Mouse (Mus musculus) left cerebral cortex, postnatal 25 days (tissue): ENCODE results near the gene Ptbp1. TPM values are rescaled to one million over a fixed set of nuclear protein-coding genes. Genes with fewer than 3 reads are reported as not detected.

Source experiments
- DNase-seq, 2 experiments: peaks; one replicate each; pipeline ENCODE4 v3.0.0; 2022; ENCODE audit warnings: low spot score in 2 of 2, mixed read lengths in 1 of 2
- intact Hi-C: fragments of 180-260 bp; cut with DNase I; formaldehyde crosslinking; loops from one replicate; pipeline ENCODE4 v1.15.1; 2025
- total RNA-seq, 2 experiments: library from RNA; stranded (reverse); gene quantifications; 2 replicates each; pipeline ENCODE4 v1.2.3; 2021

Gene Ptbp1
- total RNA-seq: 10 to 100 TPM; 48.5 to 52.3 TPM

DNA sequence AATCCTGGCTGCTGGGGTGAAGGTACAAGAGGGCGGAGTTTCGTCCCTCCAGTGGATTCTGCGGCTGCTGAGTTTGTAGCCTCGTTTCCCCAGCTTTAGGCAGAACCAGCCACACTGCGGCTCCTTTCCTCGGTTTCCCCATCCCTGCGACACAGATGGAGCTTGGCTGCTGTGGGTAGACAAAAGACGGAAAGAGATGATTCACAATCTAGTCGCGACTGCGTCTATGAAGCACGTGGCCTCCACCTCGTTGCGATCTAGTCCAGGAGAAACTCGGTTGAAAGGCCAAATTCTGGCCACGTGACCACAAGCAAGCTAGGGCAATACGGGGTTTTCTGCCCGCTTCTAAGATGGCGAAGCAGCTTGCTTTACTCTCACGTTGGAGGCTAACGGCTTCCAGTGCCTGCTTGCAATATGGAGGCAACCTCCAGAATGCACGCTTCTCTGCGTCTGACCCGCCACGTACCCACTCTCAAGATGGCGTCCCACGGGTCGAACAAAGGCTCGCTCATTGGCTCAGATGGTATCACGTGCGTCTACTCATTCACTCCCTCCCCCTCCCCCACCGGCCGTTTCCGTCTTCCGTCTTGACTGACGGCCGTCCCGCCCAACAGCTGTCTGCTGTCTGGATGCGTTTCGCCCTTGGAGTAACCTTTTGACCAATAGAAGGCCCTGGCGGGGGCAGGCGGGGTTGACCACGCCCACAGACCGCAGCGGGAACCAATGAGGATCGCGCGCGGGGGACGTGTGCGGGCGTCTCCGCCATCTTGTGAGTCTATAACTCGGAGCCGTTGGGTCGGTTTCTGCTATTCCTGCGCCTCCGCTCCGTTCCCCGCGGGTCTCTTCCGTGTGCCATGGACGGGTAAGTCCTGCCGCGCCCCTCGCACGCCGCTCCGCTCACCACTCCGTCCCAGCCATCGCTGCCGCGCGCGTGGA, at the start of gene Ptbp1:
Ptbp1 (plus strand) TSS at position 568 of the 936 bp plus-strand sequence.
- peak; percentile 99 to 100 for DNase-seq
- intact Hi-C loops: loop anchor here (2.0 kb wide), 1 partner anchor 13 kb away; no protein-coding TSS in a partner anchor

DNA sequence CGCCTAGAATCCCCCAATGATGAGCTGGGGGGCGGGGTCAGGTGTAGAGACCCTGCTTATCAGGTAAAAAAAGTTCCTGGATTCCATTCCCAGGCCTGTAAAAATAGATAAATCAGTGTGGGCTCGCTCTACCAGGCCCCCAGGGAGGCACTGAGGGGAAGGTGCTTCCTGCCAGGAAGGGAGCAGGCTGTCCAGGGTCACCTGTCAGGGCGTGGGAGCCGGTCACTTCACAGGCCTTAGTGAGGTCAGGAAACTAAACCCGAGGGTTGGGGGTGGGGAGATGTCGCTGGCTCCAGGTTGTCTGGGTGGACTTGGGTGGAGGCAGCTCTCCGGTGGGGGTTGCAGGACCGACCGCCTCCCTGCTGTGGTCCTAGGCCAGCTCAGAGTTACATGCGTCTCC, 48.6 kb upstream of the Ptbp1 start:
- DNase-seq: no peak
- intact Hi-C loops: no loop called here

- DNase-seq: no peak
- intact Hi-C loops: no loop called here
These were observed 47.9 kb upstream of the Ptbp1 start for GRCm38 (mm10) chr10:79806331-79806730.

- DNase-seq: no peak
- intact Hi-C loops: no loop called here
These were observed 47.3 kb upstream of the Ptbp1 start for GRCm38 (mm10) chr10:79806972-79807371.

- DNase-seq: no peak
- intact Hi-C loops: no loop called here
These were observed 46.4 kb upstream of the Ptbp1 start for GRCm38 (mm10) chr10:79807826-79808225.

DNA sequence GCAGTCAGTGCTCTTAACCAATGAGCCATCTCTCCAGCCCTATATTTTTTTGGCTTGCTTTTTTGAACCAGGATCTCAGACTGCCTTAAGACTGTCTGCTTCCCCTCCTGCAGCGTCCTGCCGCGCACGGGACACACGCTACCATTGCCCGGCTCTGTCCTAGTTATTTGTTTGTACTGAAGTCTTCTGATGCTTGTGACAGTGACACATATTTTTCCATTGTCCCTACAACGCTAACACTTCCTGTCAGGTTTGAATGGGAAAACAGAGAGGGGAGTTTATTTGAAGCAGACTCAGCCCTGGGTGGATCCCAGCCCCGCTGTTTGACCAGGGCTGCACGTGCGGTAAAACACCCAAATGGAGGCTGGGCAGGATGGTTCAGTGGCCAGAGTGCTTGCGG, 45.5 kb upstream of the Ptbp1 start:
- no peak for DNase-seq
- intact Hi-C loops: no loop called here

- intact Hi-C loops: loop anchor here (1.0 kb wide), 1 partner anchor 19 kb away; the partner anchor contains the start of gene Palm
- DNase-seq: peak; percentile 81 to 86
These were observed 42.2 kb upstream of the Ptbp1 start for GRCm38 (mm10) chr10:79811736-79812637.

- no peak for DNase-seq
- intact Hi-C loops: no loop called here
These were observed 39.9 kb upstream of the Ptbp1 start for GRCm38 (mm10) chr10:79814271-79814842.

DNA sequence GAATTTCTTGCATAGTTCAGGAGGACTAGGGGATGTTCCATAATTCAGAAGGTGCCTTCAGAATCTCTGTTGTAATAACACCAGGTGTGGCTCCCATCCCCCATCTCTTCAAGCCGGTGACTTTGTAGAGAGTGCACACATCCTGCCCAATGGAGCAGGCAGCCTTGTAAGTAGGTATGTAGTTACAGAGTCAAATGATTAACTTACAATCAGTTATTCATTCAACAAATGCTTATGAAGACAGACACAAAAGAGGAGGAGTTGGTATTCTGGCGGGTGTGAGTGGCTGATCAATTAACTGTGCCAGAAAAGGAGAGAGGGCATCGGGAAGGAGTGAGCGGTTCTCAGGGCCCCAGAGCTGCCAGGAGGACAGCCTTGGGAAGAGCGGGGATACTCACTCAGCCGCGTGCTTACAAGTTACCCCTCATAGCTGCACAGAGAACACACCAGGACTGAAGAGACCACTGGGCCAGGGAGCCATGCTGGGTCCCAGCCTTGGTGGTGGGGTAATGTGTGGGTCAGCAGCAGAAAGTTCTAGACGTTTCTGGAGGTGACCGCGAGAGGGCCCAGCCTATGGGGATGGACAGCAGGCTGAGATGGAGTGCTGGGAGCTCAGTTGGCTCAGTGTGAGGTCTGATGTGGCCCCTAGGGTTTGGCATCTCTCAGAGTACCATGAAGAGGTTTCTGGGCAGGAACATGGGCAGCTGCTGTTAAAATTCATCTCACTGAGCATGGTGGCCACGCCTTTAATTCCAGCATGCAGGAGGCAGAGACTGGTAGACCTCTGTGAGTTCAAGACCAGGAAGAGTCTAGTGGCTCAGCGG, 38.3 kb upstream of the Ptbp1 start:
- intact Hi-C loops: no loop called here
- no peak for DNase-seq

DNA sequence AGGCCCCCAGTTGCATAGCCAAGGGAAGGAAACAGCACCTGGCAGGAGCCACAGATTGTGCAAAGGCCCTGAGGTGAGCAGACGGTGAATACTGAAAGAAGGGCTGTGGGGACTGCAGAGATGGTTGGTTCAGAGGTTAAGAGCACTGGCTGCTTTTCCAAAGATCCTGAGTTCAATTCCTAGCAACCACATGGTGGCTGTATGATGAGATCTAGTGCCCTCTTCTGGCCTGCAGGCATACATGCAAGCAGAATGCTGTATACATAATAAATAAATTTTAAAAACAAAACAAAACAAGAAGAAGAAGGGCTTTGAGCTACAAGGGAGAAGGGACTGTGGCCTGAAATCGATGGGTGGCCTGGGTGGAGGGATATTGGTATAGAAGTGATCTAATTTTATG, 37.1 kb upstream of the Ptbp1 start:
- DNase-seq: no peak
- intact Hi-C loops: no loop called here

DNA sequence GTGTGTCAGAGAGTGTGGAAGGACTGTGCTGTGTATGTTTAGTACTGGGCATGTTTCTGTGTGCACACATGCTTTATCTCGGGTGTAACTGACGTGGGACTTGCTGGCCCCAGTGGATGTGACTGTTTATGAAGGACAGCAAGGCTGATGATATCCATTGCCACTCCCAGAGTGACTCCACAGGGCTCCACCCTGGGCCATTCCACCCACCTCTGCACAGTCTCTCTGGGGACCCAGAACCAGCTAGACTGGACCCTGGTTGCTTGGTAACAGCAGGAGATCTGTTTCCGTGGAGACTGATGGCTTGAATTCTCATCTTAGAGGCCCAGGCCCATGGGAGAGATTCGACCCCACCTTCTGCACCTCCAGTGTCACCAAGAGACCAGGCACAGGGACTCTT, 36.0 kb upstream of the Ptbp1 start:
- intact Hi-C loops: no loop called here
- no peak for DNase-seq

GRCm38 (mm10) chr10:79819606-79820005, 34.6 kb upstream of the Ptbp1 start:
- no peak for DNase-seq
- intact Hi-C loops: loop anchor here (5.0 kb wide), 1 partner anchor 97 kb away; no protein-coding TSS in a partner anchor

- DNase-seq: no peak
- intact Hi-C loops: loop anchor here (5.0 kb wide), 1 partner anchor 98 kb away; no protein-coding TSS in a partner anchor
These were observed 34.0 kb upstream of the Ptbp1 start for GRCm38 (mm10) chr10:79820277-79820676.

GRCm38 (mm10) chr10:79820782-79821181, 33.4 kb upstream of the Ptbp1 start, which contains the start of gene Misp:
Misp (plus strand) TSS chr10:79820989.
- intact Hi-C loops: loop anchor here (5.0 kb wide), 1 partner anchor 98 kb away; no protein-coding TSS in a partner anchor
- no peak for DNase-seq

- intact Hi-C loops: loop anchor here (5.0 kb wide), 1 partner anchor 99 kb away; no protein-coding TSS in a partner anchor
- no peak for DNase-seq
These were observed 32.5 kb upstream of the Ptbp1 start for GRCm38 (mm10) chr10:79821731-79822130.

- intact Hi-C loops: loop anchor here (5.0 kb wide), 1 partner anchor 100 kb away; no protein-coding TSS in a partner anchor
- no peak for DNase-seq
These were observed 31.9 kb upstream of the Ptbp1 start for GRCm38 (mm10) chr10:79822372-79822771.

- intact Hi-C loops: loop anchor here (5.0 kb wide), 1 partner anchor 101 kb away; no protein-coding TSS in a partner anchor
- no peak for DNase-seq
These were observed 31.2 kb upstream of the Ptbp1 start for GRCm38 (mm10) chr10:79823011-79823410.

DNA sequence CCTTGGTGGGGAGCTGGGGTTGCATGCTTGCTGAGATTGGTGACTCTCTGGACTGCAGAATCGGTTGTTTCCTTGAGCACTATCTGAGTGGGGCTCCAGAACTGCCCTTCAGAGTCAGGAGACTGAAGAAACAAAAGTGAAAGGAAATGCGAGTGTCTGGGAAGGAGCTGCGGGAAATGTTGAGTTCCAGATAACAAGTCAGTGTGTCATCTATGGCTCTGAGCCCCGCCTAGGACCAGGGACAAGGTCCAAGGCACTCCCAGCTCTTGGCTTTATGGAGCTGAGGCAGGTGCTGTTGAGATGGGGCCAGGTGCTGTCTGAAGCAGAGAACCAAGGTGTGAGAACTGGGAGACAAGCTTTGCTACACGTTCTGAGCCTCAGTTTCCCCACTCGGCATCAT, 29.8 kb upstream of the Ptbp1 start:
- DNase-seq: no peak
- intact Hi-C loops: loop anchor here (5.0 kb wide), 1 partner anchor 102 kb away; no protein-coding TSS in a partner anchor

GRCm38 (mm10) chr10:79831583-79831982, 22.6 kb upstream of the Ptbp1 start:
- no peak for DNase-seq
- intact Hi-C loops: no loop called here
